Mouse (Mus musculus) embryonic facial prominence, embryonic 13.5 days (tissue): ENCODE measurements at regions not wholly inside any gene's neighbourhood (a gene's known extent, or its start where the extent isn't known, plus 50 kb on each side); places are given as distances from the start of the nearest gene placed in this dataset.

Experiments used
- ATAC-seq: fragments of 200-750 bp; cut with Nextera tagmentation; 2 replicates; pipeline ENCODE4 v1.8.0; 2017; ENCODE audit warnings: low read depth; ENCODE audit not compliant: insufficient number of reproducible peaks, insufficient read depth, low FRiP score, low TSS enrichment
- H3K27ac ChIP-seq: fragments of 300-500 bp; sonication (generic); 2 replicates; pipeline ENCODE4 v1.5.1; 2015; ENCODE audit warnings: moderate library complexity, mild to moderate bottlenecking, inconsistent platforms
- H3K27me3 ChIP-seq: fragments of 300-500 bp; sonication (generic); 2 replicates; pipeline ENCODE4 v1.6.1; 2015; ENCODE audit warnings: mild to moderate bottlenecking, inconsistent platforms
- H3K36me3 ChIP-seq: fragments of 300-500 bp; sonication (generic); 2 replicates; pipeline ENCODE4 v1.6.1; 2015; ENCODE audit warnings: mild to moderate bottlenecking, inconsistent platforms
- H3K4me1 ChIP-seq: fragments of 300-500 bp; sonication (generic); 2 replicates; pipeline ENCODE4 v1.6.1; 2015; ENCODE audit warnings: inconsistent platforms
- H3K4me2 ChIP-seq: fragments of 300-500 bp; sonication (generic); 2 replicates; pipeline ENCODE4 v1.6.1; 2015; ENCODE audit warnings: moderate library complexity, mild to moderate bottlenecking, inconsistent platforms
- H3K4me3 ChIP-seq: fragments of 300-500 bp; sonication (generic); 2 replicates; pipeline ENCODE4 v1.5.1; 2015; ENCODE audit warnings: mild to moderate bottlenecking, inconsistent platforms
- H3K9ac ChIP-seq: fragments of 300-500 bp; sonication (generic); 2 replicates; pipeline ENCODE4 v1.6.1; 2015; ENCODE audit warnings: mild to moderate bottlenecking, inconsistent platforms
- H3K9me3 ChIP-seq: fragments of 300-500 bp; sonication (generic); 2 replicates; pipeline ENCODE4 v1.6.1; 2016; ENCODE audit warnings: inconsistent platforms
- WGBS: fragments of 180-500 bp; shearing (Covaris S2); methylation state at CpG from one replicate; pipeline ENCODE4 v1.1.7; 2015; ENCODE audit warnings: mixed read lengths; 5-methylcytosine and 5-hydroxymethylcytosine counted together

DNA sequence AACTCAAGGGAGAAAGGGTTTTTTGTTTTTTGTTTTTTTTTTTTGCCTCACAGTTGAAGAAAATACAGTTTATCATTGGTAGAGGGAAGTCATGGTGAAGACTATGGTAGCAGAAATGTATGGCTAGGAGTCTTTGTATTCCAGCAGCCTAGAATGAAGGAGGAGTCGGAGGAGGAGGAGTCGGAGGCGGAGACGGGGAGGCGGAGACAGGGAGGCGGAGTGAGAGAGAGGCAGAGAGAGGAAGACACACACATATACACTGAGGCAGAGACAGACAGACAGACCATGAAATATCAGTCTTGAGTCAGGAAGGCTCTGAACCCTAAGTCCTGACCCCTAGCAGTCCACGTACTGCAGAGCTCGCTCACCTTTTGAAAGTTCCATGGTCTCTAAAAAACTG, 95.0 kb upstream of the Fhl2 start:
- Histone ChIP-seq H3K36me3 (no peaks in the 10 kb centered on the region), H3K27me3 (no peaks in the 10 kb centered on the region), H3K9me3 (no peaks in the 10 kb centered on the region), H3K9ac (no peak overlapping the region), H3K27ac (no peak overlapping the region), H3K4me3 (no peak overlapping the region), H3K4me2 (no peak overlapping the region), H3K4me1 (no peaks in the 10 kb centered on the region; the same call in 1 of the 2 replicates)
- WGBS = 83% methylated on average over 8 of the region's 8 CpGs
- ATAC-seq = no peak

DNA sequence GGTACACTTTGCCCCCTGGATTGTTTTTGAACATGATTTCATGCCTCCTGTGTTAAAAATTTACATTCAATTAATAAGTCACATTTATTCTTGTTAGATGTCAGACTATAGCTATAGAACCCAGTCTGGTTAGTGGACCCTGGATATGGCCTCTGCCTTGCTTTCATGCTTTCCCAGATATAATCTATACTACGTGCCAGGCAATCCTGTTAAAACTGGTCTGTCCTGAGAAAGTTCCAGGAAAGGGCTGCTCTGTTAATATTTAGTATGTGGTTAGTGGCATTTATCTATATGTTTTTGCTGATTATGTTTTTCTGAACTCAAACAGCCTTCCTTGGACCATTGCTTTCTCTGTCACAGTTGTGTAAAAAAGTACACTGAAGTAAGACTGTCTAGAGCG, 95.8 kb upstream of the Fhl2 start:
- 88% methylated on average over 2 of the region's 2 CpGs for WGBS

DNA sequence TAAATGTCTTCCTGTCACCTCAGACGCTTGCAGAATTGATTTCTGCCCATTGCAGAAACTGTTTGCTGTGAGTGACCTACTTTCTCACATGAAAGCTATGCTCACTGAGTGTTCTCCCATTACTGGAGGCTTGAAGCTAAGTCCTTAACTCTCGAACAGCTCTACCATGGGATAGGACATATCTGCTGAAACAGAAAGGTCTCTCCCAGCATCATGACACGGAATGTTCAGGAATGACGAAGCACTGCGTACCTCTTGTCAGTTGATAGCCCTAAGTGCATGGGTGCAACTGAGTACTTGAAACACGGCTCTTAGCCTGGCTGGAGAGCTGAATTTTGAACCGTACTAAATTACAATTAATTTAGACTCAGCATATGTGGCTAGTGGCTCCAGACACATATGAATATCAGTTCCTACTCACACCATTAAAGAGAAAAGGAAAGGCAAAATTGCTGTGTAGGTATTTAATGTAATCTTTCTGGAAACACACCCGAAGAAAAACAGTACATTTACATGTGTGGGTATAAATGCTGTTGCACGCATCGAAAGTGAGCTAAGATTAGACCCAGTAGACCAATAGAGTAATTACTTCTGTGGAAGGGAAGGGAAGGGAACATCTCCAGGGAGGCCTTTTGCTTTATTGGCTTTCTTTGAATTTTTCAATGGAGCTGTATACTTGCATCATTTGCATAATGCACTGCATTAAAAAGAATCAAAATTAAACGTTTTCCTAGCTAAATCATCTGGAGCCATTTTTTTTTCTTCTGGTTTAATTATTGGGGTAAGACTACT, 97.6 kb upstream of the Fhl2 start:
- H3K4me2 ChIP-seq = no peak overlapping the region
- ATAC-seq = no peak
- no peaks in the 10 kb centered on the region; the same call in 1 of the 2 replicates for H3K4me1 ChIP-seq
- H3K27me3 ChIP-seq = no peaks in the 10 kb centered on the region
- no peak overlapping the region for H3K4me3 ChIP-seq
- H3K27ac ChIP-seq = no peak overlapping the region
- no peaks in the 10 kb centered on the region for H3K9me3 ChIP-seq
- 78% methylated on average over 11 of the region's 11 CpGs for WGBS
- no peak overlapping the region for H3K9ac ChIP-seq
- H3K36me3 ChIP-seq = no peaks in the 10 kb centered on the region

More for the DNA sequence above, 95.8 kb upstream of the Fhl2 start:
- no peaks in the 10 kb centered on the region for H3K9me3 ChIP-seq
- no peak overlapping the region for H3K27ac ChIP-seq
- no peak for ATAC-seq
- no peaks in the 10 kb centered on the region for H3K27me3 ChIP-seq
- H3K4me3 ChIP-seq = no peak overlapping the region
- H3K4me2 ChIP-seq = no peak overlapping the region
- no peaks in the 10 kb centered on the region; the same call in 1 of the 2 replicates for H3K4me1 ChIP-seq
- H3K9ac ChIP-seq = no peak overlapping the region
- H3K36me3 ChIP-seq = no peaks in the 10 kb centered on the region

DNA sequence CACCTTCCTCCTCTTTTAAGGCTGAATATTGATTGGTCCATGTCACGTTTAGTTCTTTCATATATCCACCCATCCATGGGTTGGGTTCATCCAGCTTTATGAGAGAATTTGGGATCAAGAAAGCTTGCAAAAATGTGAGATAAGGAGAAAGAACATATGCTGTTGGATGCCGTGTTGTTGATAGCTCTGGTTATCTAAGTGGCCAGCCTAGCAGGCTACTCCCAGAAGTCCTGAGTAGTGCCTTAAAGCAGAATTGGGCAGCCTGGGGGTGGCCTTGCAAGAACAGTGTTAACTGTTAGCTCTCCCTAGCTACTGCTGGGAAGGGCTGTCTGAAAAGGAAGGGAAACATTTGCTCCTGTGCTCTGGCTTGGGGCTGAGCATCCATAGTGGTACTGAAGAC, 100.8 kb upstream of the Fhl2 start:
- WGBS = 74% methylated on average over 2 of the region's 2 CpGs
- Histone ChIP-seq H3K27me3 (no peaks in the 10 kb centered on the region), H3K4me1 (peaks cover 10% of the 10 kb centered on the region), H3K9ac (no peak overlapping the region), H3K36me3 (no peaks in the 10 kb centered on the region), H3K4me2 (no peak overlapping the region), H3K27ac (no peak overlapping the region), H3K9me3 (no peaks in the 10 kb centered on the region), H3K4me3 (no peak overlapping the region)
- ATAC-seq = no peak

DNA sequence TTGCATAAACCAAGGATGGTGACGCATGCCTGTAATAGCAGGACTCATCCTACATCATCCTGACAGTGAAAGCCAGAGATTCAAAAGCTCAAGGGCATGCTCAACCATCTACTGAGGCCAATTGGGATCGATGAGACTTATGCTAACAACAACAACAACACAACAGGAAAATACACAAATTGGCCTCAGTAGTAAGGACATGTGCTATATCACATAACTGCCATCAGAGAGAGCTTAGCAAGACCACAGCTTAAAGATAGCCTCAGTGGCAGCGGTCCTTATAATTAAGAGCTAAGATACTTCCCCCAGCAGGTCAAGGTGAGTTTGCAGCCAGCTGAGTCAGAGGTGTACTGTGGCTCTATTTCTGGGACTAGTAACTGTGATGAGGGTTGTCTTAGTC, 102.0 kb upstream of the Fhl2 start:
- Histone ChIP-seq H3K4me1 (peaks cover 11% of the 10 kb centered on the region), H3K9me3 (no peaks in the 10 kb centered on the region), H3K9ac (no peak overlapping the region), H3K4me2 (no peak overlapping the region), H3K4me3 (no peak overlapping the region), H3K27ac (no peak overlapping the region), H3K36me3 (no peaks in the 10 kb centered on the region), H3K27me3 (no peaks in the 10 kb centered on the region)
- ATAC-seq = no peak
- 86% methylated on average over 3 of the region's 3 CpGs for WGBS

DNA sequence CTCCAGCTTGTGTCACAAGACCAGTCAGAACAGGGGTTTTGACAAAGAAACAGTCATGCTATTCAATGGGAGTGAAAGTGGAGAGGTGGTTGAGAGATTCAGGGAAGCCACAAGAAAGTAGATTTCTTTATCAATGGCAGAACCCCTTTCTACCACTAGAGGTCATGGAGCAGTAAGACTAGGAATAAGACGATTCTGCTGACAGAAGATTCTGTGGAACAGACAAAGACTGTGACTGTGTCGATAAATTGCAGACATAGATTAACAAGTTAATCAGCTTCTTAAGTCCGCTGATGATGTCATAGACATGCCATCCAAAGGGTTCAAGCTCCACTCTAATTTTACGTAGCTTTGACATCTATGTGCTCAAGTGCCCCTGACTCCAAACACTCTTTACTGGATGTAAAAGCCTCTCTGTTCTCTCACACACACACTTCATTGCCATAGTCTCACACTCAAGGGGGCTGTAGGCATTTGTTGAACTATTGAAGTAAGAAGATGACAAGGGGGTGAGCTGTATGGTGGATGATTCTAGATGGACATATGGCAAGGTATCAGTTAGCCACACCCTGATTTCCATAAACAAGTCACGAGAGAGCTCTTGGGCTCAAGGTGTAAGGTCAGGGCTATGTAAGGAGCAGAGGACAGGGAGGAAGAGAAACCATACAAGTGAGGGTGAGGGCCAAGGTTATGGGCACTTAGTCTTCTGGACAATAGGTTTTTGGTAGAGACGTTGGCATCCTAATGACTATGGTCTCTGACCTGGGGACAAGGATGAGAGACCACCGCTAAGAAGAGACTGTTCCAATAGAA, 102.9 kb upstream of the Fhl2 start:
- H3K9me3 ChIP-seq = no peaks in the 10 kb centered on the region
- 0 out of 2 replicates have a peak overlapping the region, but pooled peaks have one; percentile 20 for H3K4me2 ChIP-seq
- no peaks in the 10 kb centered on the region for H3K27me3 ChIP-seq
- H3K27ac ChIP-seq = no peak overlapping the region
- no peak overlapping the region for H3K4me3 ChIP-seq
- WGBS = 44% methylated on average over 7 of the region's 7 CpGs
- H3K4me1 ChIP-seq = peaks cover 11% of the 10 kb centered on the region
- ATAC-seq = no peak
- no peaks in the 10 kb centered on the region for H3K36me3 ChIP-seq
- no peak overlapping the region for H3K9ac ChIP-seq

DNA sequence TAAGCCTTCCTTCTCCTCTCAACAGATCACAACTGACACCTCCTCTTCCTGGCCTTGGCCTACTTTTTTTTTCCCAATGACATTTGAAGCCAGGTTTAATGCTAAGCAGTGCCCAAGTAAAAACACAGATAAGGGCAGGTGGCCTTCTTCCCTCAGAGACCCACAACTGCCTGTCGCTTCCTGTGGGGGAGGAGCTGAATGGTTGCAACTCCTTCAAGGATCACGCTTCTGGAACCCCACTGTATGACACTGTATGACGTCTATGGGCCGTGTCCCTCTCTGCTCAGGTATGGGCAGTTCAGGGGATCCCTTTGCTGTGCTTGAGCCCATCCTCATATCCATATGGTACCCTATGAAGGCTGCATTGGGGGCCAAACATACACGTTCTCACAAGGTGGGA, 103.9 kb upstream of the Fhl2 start:
- no peaks in the 10 kb centered on the region for H3K36me3 ChIP-seq
- H3K27me3 ChIP-seq = no peaks in the 10 kb centered on the region
- no peak overlapping the region for H3K9ac ChIP-seq
- no peaks in the 10 kb centered on the region for H3K9me3 ChIP-seq
- H3K4me1 ChIP-seq = peaks cover 11% of the 10 kb centered on the region
- H3K4me2 ChIP-seq = no peak overlapping the region
- 85% methylated on average over 5 of the region's 5 CpGs for WGBS
- ATAC-seq = no peak
- no peak overlapping the region for H3K27ac ChIP-seq
- no peak overlapping the region for H3K4me3 ChIP-seq

DNA sequence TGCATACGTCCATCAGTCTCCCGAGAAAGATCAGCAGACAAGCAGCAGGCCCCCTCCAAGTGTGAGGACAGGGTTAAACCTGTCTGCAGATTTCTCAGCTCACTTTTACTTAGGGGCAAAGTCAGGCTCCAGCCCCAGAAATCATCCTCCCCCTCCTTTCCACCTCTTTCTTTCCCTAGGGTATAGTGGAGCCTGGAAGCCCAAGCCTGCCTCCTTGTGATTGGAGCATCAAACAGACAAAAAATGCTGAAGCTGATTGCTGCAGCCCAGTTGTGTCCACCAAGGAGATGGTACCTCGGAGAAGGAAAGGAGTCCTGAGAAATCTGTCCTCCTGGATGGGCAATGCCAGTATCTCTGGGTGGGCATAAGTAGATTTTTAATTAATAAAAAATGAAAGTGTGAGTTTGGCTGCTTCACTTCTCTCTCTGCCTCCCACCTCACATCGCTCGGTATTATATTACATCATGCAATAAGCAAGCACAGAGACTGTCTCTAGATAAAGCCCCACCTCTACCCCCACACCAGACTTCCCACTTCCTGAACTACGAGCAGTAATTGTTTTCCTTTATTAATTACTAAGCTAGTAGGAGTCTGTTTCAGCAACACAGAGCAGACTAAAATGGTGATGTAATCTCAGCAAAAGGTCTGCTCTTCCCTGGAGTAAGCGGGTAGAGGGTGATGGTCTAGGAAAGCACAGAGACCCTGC, 105.2 kb upstream of the Fhl2 start:
- ATAC-seq = no peak

DNA sequence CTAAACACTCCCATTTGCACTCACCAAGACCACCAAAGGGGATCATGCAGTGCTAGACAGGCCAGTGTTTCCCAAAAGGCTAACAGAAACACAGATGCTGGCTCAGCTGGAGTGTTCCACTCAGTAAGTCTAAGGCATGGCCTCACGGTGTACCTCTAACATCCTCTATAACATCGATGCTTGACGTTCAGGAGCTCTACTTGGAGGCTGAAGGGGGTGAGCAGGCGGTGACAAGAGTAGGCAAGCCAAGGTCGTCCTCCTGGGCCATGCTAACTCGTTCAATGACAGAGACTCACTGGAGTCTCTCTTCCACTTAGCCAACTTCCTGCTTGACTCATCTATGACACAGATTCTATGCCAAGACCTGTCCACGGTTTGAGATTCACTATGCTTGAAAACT, 105.9 kb upstream of the Fhl2 start:
- Histone ChIP-seq H3K36me3 (no peaks in the 10 kb centered on the region), H3K4me2 (no peak overlapping the region), H3K27me3 (no peaks in the 10 kb centered on the region), H3K4me1 (peaks cover 19% of the 10 kb centered on the region), H3K9me3 (no peaks in the 10 kb centered on the region), H3K9ac (no peak overlapping the region), H3K27ac (no peak overlapping the region), H3K4me3 (no peak overlapping the region)
- ATAC-seq = no peak
- 84% methylated on average over 7 of the region's 7 CpGs for whole genome bisulfite sequencing

More for the DNA sequence above, 105.2 kb upstream of the Fhl2 start:
- no peaks in the 10 kb centered on the region for H3K27me3 ChIP-seq
- no peak overlapping the region for H3K4me2 ChIP-seq
- H3K4me3 ChIP-seq = no peak overlapping the region
- H3K27ac ChIP-seq = no peak overlapping the region
- H3K36me3 ChIP-seq = no peaks in the 10 kb centered on the region
- peaks cover 18% of the 10 kb centered on the region for H3K4me1 ChIP-seq
- H3K9me3 ChIP-seq = no peaks in the 10 kb centered on the region
- no peak overlapping the region for H3K9ac ChIP-seq
- WGBS = 53% methylated on average over 7 of the region's 7 CpGs

DNA sequence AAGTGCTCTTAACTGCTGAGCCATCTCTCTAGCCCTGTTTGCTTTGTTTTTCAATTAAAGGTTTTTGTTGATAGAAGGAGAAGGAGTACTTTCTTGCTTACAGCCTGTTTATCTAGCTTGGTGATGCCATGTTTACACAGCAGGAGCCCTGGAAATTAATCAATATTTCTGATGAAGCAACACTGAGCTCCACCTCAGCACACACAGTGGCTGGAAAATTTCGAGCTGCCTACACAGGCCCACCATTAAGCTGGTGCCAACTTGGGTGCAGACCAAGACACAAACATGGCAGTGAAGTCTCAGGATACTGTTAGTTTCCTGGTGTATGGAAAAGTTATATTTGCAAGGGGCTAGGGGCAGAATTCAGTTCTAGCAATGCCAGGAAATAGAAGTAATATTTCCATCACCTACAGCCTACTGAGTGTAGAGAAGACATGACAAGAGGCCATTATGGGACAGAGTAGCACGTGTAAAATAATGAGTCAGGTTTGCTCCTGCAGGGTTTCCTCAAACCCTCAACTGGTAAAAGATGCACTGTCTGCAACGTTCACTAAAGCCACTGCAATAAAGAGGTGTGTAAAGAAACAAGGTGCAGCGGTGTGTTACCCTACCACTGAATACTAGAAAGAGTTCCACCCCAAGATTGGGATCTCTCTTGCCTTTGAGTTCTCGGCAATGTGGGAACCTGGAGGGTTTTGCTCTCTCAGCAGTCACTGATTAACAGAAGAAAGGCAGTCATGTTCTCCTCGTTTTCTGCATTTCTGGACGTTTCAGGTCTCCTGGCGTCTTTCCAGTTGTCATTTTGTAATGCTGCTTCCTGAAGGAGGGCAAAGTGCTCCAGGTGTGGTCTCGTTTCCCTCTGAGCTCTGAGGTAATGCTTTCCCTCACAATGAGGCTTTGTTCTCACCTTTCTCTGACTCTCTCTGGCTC, 108.8 kb upstream of the Fhl2 start:
- Histone ChIP-seq H3K4me3 (no peak overlapping the region), H3K36me3 (no peaks in the 10 kb centered on the region), H3K9ac (no peak overlapping the region), H3K27me3 (no peaks in the 10 kb centered on the region), H3K4me1 (peaks cover 24% of the 10 kb centered on the region), H3K9me3 (no peaks in the 10 kb centered on the region), H3K4me2 (no peak overlapping the region), H3K27ac (peak overlapping the region; percentile 18; the same call in 1 of the 2 replicates)
- WGBS = 43% methylated on average over 9 of the region's 9 CpGs
- ATAC-seq = no peak
